Mouse (Mus musculus): Measurements from ENCODE around the gene Wasf3. TPM values are rescaled to one million over a fixed set of nuclear protein-coding genes. Genes with fewer than 3 reads are reported as not detected.
A peak's percentile ranks its signal among the peaks of the same experiment; 100 is the strongest.

The Wasf3 gene
- polyA plus RNA-seq, 2 experiments = 1.4 to 10.8 TPM

DNA sequence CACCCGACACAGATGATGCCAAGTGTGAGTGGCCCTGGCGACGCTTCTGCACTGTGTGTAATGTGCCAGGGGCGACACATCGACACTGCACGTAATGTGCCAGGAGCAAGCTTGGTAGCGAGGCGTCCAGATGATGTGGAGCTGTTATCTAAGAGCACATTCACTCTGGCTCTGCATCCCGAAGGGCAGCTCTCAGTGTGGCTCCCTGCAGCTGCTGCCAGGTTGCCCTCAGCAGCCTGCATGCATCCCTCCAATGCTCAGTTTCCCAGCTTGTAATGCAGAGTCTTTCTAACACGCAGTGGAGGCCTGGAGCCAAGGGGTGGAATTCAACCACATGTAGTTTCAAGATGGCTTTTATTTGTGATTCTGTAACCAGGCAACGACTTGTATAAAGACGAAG, 30.4 kb downstream of the Wasf3 start:
- ATAC-seq (ENCODE audit: low FRiP score, low read depth) = no peak
- no peak overlapping the region for H3K4me3 ChIP-seq (replicated peaks; ENCODE audit: low read length)

DNA sequence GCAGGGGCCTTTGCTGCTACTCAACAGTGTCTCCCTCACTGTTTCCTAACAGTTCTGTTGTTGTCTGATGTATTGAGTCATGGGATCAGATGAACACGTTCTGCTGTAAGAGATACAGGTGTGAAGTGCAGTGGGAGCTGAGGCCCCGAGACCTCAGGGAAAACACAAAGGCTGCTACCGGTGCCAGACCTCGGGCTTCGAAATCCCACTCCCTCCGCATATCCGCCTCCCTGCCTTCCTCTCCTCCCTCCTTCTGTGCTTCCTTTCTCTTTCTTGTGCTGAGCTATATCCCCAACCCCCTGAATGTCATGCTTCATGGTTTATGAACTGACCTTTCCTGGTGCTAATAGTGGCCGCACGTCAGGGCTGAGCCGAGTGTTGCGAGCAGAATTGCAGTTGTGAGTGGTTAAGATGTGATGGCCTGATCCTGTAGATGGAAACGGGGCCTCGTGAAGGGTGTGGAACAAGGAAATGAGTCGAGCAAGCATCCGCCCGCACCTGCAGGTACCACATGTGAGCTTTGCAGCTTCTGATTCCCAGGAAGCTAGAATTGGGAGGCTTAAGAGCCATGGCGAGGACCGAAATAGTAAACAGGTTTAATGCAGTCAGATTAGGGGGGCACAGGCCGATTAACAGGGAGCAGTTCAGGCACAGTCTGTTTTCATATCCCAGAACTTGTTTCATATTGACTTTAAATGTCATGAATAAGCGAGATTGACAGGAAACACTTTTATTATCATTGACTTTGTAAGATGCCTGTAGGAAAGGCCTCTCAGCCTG, 31.7 kb downstream of the Wasf3 start:
- Histone ChIP-seq H3K4me1 (ENCODE audit: control insufficient read depth, insufficient read depth, low read length) (0 out of 2 replicates have a peak, but pooled peaks cover 2% of the 10 kb centered on the region), H3K27me3 (ENCODE audit: control insufficient read depth, insufficient read depth, low read length) (no peaks in the 10 kb centered on the region), H3K9me3 (ENCODE audit: control insufficient read depth, low read length) (no peaks in the 10 kb centered on the region), H3K4me3 (replicated peaks; ENCODE audit: low read length) (no peak overlapping the region), H3K9ac (ENCODE audit: low read depth, low read length, severe bottlenecking) (no peak overlapping the region), H3K4me2 (replicated peaks; ENCODE audit: low read depth, low read length, severe bottlenecking) (no peak overlapping the region), H3K36me3 (ENCODE audit: control insufficient read depth, insufficient read depth, low read length) (no peaks in the 10 kb centered on the region), H3K27ac (replicated peaks; ENCODE audit: low read depth, low read length) (no peak overlapping the region)
- 64% methylated on average over 20 of the region's 20 CpGs for WGBS
- ATAC-seq (ENCODE audit: low FRiP score, low read depth) (no peak), DNase-seq (ENCODE audit: low spot score) (no peak)
- TF ChIP-seq POLR2A (IDR thresholded peaks at IDR 0.05; ENCODE audit: borderline replicate concordance, extremely low read depth, insufficient read depth, insufficient read length) = no peak

More for the DNA sequence above, 30.4 kb downstream of the Wasf3 start:
- peak; percentile 39 for DNase-seq (ENCODE audit: low spot score)
- Histone ChIP-seq H3K27me3 (ENCODE audit: control insufficient read depth, insufficient read depth, low read length) (no peaks in the 10 kb centered on the region), H3K9ac (ENCODE audit: low read depth, low read length, severe bottlenecking) (no peak overlapping the region), H3K4me1 (ENCODE audit: control insufficient read depth, insufficient read depth, low read length) (0 out of 2 replicates have a peak, but pooled peaks cover 2% of the 10 kb centered on the region), H3K9me3 (ENCODE audit: control insufficient read depth, low read length) (no peaks in the 10 kb centered on the region), H3K4me2 (replicated peaks; ENCODE audit: low read depth, low read length, severe bottlenecking) (no peak overlapping the region), H3K27ac (replicated peaks; ENCODE audit: low read depth, low read length) (no peak overlapping the region), H3K36me3 (ENCODE audit: control insufficient read depth, insufficient read depth, low read length) (no peaks in the 10 kb centered on the region)
- no peak for TF ChIP-seq POLR2A (IDR thresholded peaks at IDR 0.05; ENCODE audit: borderline replicate concordance, extremely low read depth, insufficient read depth, insufficient read length)
- WGBS = 82% methylated on average over 12 of the region's 12 CpGs

DNA sequence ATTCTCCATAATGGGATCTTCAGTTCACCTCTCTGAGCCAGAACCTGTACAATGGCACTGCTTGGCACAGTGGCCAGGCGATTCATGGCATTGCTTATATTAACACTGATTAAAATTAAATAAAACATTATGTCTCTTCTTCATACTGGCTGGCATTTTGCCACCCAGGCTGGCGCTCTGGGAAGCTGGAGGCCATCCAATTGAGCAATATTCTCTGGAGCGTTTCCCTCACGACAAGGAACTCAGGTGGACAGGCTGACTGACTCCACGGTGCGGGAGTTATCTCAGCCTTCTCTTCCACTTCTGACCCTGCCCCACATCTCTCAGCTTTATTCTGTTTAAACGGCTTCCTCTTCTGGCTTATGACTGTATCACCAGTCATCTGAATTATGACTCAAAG, 33.3 kb downstream of the Wasf3 start:
- no peak for TF ChIP-seq POLR2A (IDR thresholded peaks at IDR 0.05; ENCODE audit: borderline replicate concordance, extremely low read depth, insufficient read depth, insufficient read length)
- Histone ChIP-seq H3K9me3 (ENCODE audit: control insufficient read depth, low read length) (no peaks in the 10 kb centered on the region), H3K36me3 (ENCODE audit: control insufficient read depth, insufficient read depth, low read length) (no peaks in the 10 kb centered on the region), H3K4me1 (ENCODE audit: control insufficient read depth, insufficient read depth, low read length) (0 out of 2 replicates have a peak, but pooled peaks cover 2% of the 10 kb centered on the region), H3K9ac (ENCODE audit: low read depth, low read length, severe bottlenecking) (no peak overlapping the region), H3K4me3 (replicated peaks; ENCODE audit: low read length) (no peak overlapping the region), H3K4me2 (replicated peaks; ENCODE audit: low read depth, low read length, severe bottlenecking) (no peak overlapping the region), H3K27me3 (ENCODE audit: control insufficient read depth, insufficient read depth, low read length) (no peaks in the 10 kb centered on the region), H3K27ac (replicated peaks; ENCODE audit: low read depth, low read length) (no peak overlapping the region)
- 77% methylated on average over 7 of the region's 7 CpGs for WGBS
- DNase-seq (ENCODE audit: low spot score) (no peak), ATAC-seq (ENCODE audit: low FRiP score, low read depth) (no peak)

DNA sequence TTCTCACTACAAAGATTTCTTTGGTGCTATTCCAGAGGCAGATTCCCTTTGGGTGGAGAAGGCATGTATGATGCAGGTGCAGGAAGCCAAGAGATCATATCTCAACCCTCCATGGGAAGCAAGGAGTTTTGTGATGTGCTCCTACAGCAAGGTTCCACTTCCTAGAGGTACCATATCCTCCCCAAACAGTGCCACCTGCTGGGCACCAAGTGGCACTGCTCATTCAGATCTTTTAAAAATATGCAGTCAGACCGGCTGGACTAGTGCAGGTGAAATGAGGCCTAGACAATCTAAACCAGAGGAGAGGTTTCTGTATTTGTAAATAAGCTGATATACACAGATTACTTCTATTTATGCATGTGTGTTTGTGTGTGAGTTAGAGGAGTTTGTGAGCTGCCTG, 35.3 kb downstream of the Wasf3 start:
- WGBS = 52% methylated on average over 1 of the region's 1 CpGs
- no peak for ATAC-seq (ENCODE audit: low FRiP score, low read depth)

DNA sequence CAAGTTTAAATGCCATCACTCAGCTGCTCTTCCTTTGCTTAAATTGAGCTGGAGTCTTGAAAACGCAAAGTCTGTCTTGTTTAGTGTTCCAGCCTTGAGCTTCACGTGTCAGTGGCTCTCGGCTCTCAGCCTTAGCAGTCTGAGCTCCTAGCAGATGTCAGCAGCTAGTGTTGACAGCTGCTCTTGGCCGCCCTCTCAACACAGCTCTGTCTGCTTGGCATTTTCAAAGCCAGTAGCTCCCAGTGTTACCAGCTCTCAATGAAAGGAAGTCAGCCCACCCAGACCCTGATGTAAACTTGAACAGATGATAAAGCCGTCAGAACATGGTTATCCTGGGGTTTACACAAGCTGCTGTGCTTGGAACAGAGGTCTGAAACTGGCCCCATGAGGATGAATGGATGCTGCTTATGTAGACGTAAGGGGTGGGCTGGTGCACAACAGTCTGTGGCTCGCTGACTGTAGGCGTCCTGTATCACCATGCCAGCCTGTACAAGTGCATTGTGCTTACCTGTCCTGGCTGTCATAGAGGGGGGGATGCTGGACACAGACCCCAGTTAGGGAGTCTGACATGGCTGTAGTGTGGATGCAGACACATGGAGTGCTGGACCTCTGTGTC, 40.0 kb downstream of the Wasf3 start:
- ATAC-seq (ENCODE audit: low FRiP score, low read depth) (no peak), DNase-seq (ENCODE audit: low spot score) (no peak)
- 71% methylated on average over 8 of the region's 8 CpGs for WGBS
- no peak for TF ChIP-seq POLR2A (IDR thresholded peaks at IDR 0.05; ENCODE audit: borderline replicate concordance, extremely low read depth, insufficient read depth, insufficient read length)
- no peaks in the 10 kb centered on the region for H3K27me3 ChIP-seq (ENCODE audit: control insufficient read depth, insufficient read depth, low read length)
- H3K4me1 ChIP-seq (ENCODE audit: control insufficient read depth, insufficient read depth, low read length) = no peaks in the 10 kb centered on the region
- no peak overlapping the region for H3K27ac ChIP-seq (replicated peaks; ENCODE audit: low read depth, low read length)
- H3K4me3 ChIP-seq (replicated peaks; ENCODE audit: low read length) = no peak overlapping the region
- H3K36me3 ChIP-seq (ENCODE audit: control insufficient read depth, insufficient read depth, low read length) = no peaks in the 10 kb centered on the region
- H3K9me3 ChIP-seq (ENCODE audit: control insufficient read depth, low read length) = no peaks in the 10 kb centered on the region
- H3K9ac ChIP-seq (ENCODE audit: low read depth, low read length, severe bottlenecking) = no peak overlapping the region
- H3K4me2 ChIP-seq (replicated peaks; ENCODE audit: low read depth, low read length, severe bottlenecking) = no peak overlapping the region

More for the DNA sequence above, 35.3 kb downstream of the Wasf3 start:
- DNase-seq (ENCODE audit: low spot score) = no peak
- no peak overlapping the region for H3K4me2 ChIP-seq (replicated peaks; ENCODE audit: low read depth, low read length, severe bottlenecking)
- 0 out of 2 replicates have a peak, but pooled peaks cover 2% of the 10 kb centered on the region for H3K4me1 ChIP-seq (ENCODE audit: control insufficient read depth, insufficient read depth, low read length)
- no peaks in the 10 kb centered on the region for H3K36me3 ChIP-seq (ENCODE audit: control insufficient read depth, insufficient read depth, low read length)
- H3K27me3 ChIP-seq (ENCODE audit: control insufficient read depth, insufficient read depth, low read length) = no peaks in the 10 kb centered on the region
- no peak overlapping the region for H3K27ac ChIP-seq (replicated peaks; ENCODE audit: low read depth, low read length)
- H3K9me3 ChIP-seq (ENCODE audit: control insufficient read depth, low read length) = no peaks in the 10 kb centered on the region
- H3K4me3 ChIP-seq (replicated peaks; ENCODE audit: low read length) = no peak overlapping the region
- no peak for TF ChIP-seq POLR2A (IDR thresholded peaks at IDR 0.05; ENCODE audit: borderline replicate concordance, extremely low read depth, insufficient read depth, insufficient read length)
- no peak overlapping the region for H3K9ac ChIP-seq (ENCODE audit: low read depth, low read length, severe bottlenecking)
